Mouse (Mus musculus): Measurements from ENCODE around the gene Il2ra.

Il2ra gene

DNA sequence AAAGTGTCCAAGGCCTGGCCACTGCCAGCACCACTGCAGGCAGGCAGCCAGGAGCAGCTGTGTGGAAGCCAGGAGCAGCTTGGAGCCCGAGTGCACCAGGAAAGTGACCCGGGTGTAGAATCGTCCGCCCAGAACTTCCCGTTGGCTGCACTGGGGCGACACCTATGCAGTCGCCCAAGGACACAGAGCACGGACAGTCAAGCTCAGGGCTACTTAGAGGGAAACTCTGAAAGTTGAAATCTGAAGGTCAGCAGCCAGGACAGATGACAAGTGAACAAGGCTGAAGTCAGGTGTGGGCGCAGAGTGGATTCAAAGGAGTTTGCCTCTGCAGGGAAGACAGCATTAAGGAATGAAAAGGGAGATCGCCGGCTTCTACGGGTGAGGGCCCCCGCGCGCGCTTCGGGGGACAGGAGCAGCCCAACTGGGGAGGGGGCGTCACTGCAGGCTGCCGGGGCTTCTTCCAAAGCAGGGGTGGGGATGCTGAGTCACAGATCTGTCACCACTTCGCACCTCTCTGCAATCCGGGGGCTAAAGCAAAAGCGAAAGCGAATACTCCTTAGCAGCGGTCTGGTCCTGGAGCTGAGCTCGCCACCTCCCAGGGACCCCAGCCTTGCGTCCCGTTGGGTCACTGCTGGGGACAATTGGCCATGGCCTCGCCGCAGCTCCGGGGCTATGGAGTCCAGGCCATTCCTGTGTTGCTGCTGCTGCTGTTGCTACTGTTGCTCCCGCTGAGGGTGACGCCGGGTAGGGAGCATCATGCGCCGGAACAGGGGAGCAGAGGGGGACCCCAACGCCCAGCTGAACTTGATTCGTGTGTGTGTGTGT lies 62.8 kb downstream of the Il2ra start, which contains the start of gene Il15ra:
Il15ra (plus strand) TSS at position 90 of the 825 bp plus-strand sequence.
- DNase-seq (ENCODE audit: low spot score in 2 of 2) = peak; percentile 40 to 49

GRCm38 (mm10) chr2:11706030-11706745 lies 63.6 kb downstream of the Il2ra start:
- peak in 1 of 2 experiments; percentile 8 for DNase-seq (ENCODE audit: low spot score in 2 of 2)

- no peak for DNase-seq (ENCODE audit: low spot score in 2 of 2)
These were observed 64.1 kb downstream of the Il2ra start for GRCm38 (mm10) chr2:11706746-11707065.

DNA sequence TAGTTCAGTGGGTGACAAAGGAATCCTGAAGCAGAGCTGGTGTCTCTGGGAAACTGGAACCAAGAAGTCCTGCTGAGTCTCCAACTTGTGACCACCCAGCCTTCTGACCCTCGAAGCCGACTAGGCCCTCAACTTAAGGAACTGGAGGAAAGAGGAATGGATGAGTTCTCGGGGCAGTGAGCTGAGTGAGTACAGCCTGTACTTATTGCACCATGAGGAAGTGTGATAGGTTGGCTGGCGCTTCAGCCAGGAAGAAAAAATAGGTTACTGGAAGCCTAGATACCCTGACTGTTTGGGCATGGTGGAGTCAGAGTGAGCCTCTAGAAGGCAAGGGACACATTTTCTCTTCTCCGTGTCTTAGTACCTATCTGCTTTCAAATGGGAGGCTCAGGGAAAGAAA lies 65.9 kb downstream of the Il2ra start:
- DNase-seq (ENCODE audit: low spot score in 2 of 2) = no peak

DNA sequence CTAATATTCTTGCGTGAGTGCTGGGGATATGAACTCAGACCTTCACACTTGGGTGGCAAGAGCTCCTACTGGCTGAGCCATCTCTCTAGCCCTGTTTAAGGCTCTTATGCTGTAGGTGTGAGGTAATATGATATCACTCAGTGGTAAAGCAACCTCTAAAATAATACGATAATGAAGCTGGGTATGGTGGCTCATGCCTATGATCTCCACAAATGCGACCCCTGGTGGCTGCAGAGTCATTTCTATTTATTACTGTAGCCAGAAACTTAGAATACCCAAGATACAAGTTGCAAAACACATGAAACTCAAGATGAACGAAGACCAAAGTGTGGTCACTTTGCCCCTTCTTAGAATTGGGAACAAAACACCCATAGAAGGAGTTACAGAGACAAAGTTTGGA lies 67.5 kb downstream of the Il2ra start:
- peak; percentile 13 to 58 for DNase-seq (ENCODE audit: low spot score in 2 of 2)

GRCm38 (mm10) chr2:11712483-11712990 lies 69.9 kb downstream of the Il2ra start:
- DNase-seq (ENCODE audit: low spot score in 2 of 2) = no peak

- no peak for DNase-seq (ENCODE audit: low spot score in 2 of 2)
These were observed 70.4 kb downstream of the Il2ra start for GRCm38 (mm10) chr2:11713021-11713420.

GRCm38 (mm10) chr2:11714535-11714934 lies 71.9 kb downstream of the Il2ra start:
- DNase-seq (ENCODE audit: low spot score in 2 of 2) = no peak

DNA sequence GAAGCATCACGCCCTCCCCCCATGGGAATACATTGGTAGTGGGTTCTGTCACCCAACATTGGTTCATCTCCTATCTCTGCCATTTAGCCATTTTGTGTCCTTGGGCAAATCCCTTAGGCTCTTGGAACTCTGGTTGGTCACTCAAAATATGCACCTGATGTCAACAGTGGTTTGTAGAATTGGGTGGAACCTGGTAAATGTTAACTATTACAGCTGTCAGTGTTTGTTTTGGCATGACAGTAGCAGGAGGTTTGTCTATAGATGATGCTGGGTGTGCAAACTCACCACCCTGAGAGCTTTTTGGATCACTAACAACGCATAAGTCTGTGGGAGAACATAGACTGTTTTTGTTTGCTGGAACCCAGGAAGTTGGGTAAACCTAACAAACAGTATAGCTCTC lies 76.0 kb downstream of the Il2ra start:
- no peak for DNase-seq (ENCODE audit: low spot score in 2 of 2)

- DNase-seq (ENCODE audit: low spot score in 2 of 2) = no peak
These were observed 80.0 kb downstream of the Il2ra start for GRCm38 (mm10) chr2:11722564-11722963.

GRCm38 (mm10) chr2:11727574-11727973 lies 85.0 kb downstream of the Il2ra start:
- DNase-seq (ENCODE audit: low spot score in 2 of 2) = no peak

DNA sequence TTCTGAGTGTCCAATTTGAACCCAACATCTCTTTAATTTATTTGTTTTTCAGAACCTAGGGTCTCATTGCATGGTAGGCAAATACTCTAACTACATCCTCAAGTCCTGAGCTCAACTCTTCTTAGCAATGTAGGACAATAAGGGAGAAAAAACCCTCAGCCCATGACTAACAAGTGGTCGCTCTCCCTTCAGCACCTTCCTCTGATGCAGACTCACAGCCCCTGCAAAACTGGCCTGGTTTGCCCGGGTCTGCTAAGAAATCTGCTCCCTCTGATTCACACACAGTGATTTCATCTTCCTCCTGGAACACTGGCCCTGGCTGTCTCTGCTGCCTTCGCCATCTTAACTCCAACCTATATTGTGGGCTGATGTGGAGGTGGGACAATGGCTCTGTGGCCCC lies 86.5 kb downstream of the Il2ra start:
- no peak for DNase-seq (ENCODE audit: low spot score in 2 of 2)

DNA sequence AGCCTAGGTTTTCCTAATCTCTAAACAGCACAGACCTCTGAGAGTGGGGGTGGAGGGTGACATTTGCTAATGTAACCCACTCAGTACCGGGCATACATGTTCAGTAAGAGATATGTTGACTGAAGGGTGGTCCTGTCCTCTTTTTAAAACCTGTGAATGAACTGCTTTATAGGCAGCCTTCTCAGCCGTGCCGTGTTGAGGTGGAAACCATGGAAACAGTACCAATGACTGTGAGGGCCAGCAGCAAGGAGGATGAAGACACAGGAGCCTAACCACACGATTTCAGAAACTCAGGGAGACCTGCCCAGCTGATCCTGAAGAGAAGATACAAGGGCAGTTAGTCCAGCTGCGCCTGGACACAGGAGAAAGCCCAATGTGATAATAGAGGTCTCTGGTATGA lies 90.4 kb downstream of the Il2ra start:
- no peak for DNase-seq (ENCODE audit: low spot score in 2 of 2)

GRCm38 (mm10) chr2:11735853-11736252 lies 93.2 kb downstream of the Il2ra start:
- DNase-seq (ENCODE audit: low spot score in 2 of 2) = no peak

DNA sequence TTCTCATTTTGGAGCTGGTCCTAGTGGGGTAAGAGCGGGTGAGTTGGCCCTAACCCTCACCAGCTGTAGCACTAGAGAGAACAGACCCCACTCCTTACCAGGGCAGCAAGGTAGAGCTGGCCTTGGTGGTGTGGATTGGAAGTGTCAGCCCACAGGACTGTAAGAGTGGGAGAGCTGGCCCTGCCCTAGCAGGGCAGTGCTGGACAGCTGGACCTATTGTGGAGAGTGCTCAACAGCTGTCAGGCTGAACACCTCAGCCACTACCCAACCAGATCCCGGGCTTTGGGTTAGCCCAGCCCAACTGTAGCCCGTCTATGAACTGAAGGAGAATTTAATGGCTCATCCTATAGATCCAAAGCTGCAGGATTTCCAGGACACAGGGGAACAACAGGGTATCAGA lies 96.2 kb downstream of the Il2ra start:
- no peak for DNase-seq (ENCODE audit: low spot score in 2 of 2)

GRCm38 (mm10) chr2:11739516-11740051 lies 97.0 kb downstream of the Il2ra start:
- no peak for DNase-seq (ENCODE audit: low spot score in 2 of 2)

Measured in thymus, postnatal 10 days (tissue).